Mouse (Mus musculus): ENCODE data around the gene Lipe. TPM values are rescaled to one million over a fixed set of nuclear protein-coding genes. Genes with fewer than 3 reads are reported as not detected.

Lipe gene
- polyA plus RNA-seq, 1 experiment: 254 TPM

DNA sequence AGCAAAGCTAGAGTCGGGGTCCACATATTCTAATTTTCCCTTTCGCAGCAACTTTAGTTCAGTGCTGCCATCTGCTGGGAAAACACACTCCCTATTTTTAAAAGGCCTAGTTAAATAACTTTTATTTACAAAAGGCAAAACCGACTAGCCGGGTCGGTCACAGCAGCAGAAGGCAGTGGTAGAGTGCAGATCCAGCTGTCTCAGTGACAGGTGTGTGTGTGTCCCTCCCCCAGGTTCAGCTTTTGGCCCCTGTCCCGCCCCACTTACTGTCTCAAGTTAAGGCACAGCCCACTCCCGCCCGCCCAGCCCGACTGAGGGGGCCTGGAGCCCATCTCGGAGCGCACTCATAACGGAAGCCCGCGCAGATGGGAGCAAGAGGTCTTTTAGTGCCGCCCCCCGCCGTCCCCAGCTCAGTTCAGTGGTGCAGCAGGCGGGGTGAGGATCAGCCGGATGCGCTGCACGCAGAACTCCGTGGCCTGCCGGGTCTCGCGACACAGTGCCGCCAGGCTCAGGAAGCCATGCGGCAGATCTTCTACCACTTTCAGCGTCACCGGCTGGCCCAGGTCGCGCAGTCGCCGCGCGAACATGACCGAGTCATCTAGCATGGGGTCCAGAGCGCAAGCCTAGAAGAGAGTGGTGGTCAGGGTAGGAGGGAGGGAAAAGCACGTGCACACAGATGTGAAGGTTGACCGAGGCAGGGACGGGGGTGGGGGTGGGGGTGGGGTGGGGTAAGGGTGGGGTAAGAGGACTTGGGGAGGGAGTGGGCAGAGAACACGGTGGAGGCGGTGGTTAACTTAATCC, 18.8 kb downstream of the Lipe start:
- no peak for TF ChIP-seq POLR2A (IDR thresholded peaks at IDR 0.05; ENCODE audit: control insufficient read depth, low read depth, low read length)
- no peak for TF ChIP-seq CTCF (IDR thresholded peaks at IDR 0.05; ENCODE audit: control insufficient read depth, insufficient read depth, insufficient replicate concordance, low read depth, low read length)
- H3K4me3 ChIP-seq (ENCODE audit: control insufficient read depth, low read depth, low read length): peak overlapping the region; percentile 36
- peaks cover 25% of the 10 kb centered on the region for H3K4me1 ChIP-seq (ENCODE audit: control insufficient read depth, insufficient read depth, low read length)
- H3K27me3 ChIP-seq (ENCODE audit: control insufficient read depth, insufficient read depth, low read length): no peaks in the 10 kb centered on the region
- no peaks in the 10 kb centered on the region; the same call in 1 of the 2 replicates for H3K36me3 ChIP-seq (ENCODE audit: control insufficient read depth, insufficient read depth, low read length)
- H3K27ac ChIP-seq (ENCODE audit: control insufficient read depth, insufficient read depth, low read depth, low read length): no peak overlapping the region

DNA sequence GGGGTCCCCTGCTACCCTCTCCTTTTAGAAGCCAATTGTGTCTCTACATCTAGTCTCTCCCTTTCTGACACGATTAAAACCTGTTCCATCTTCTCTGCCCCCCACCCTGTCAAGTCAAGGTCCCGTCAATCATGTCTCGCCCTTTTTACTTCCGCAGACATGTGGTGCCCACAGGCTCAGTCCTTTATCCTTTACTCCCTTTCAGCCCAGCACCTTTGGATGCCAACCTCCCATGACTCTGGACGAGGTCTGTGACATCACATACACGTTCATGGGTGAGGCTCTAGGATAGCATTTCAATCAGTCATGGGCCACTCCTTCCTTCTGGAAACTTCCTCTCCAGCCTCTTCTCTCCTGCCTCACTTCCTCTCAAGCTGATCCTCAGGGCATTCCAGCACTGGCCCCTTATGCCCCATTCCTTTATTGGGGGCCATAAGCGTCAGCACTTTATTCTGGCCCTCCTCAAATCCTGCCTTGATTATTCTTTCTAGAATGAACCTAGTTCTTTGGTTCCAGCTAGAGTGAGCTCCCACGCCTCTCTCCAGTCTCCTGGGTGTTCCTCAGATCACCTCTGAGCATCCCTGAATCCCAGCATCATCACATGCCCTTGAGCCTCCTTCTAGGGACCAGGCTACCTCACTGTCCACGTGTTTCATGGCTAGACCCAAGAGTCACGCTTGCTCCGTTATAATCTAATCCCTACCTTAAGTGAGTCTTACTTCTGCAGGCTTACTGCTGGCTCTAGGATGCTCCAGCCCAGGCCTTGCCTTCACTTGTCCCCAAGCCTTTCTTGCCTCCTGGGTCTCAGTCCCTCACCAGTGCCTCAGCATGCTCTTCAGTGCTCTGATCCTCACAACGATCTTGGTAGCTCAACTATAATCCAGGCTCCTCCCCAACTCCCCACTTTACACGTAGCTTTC, 20.1 kb downstream of the Lipe start:
- Histone ChIP-seq H3K27me3 (ENCODE audit: control insufficient read depth, insufficient read depth, low read length) (no peaks in the 10 kb centered on the region), H3K36me3 (ENCODE audit: control insufficient read depth, insufficient read depth, low read length) (no peaks in the 10 kb centered on the region; the same call in 1 of the 2 replicates), H3K27ac (ENCODE audit: control insufficient read depth, insufficient read depth, low read depth, low read length) (no peak overlapping the region), H3K4me1 (ENCODE audit: control insufficient read depth, insufficient read depth, low read length) (peaks cover 25% of the 10 kb centered on the region), H3K4me3 (ENCODE audit: control insufficient read depth, low read depth, low read length) (no peak overlapping the region)
- TF ChIP-seq CTCF (IDR thresholded peaks at IDR 0.05; ENCODE audit: control insufficient read depth, insufficient read depth, insufficient replicate concordance, low read depth, low read length): no peak
- no peak for TF ChIP-seq POLR2A (IDR thresholded peaks at IDR 0.05; ENCODE audit: control insufficient read depth, low read depth, low read length)

GRCm38 (mm10) chr7:25377100-25377700, 21.3 kb downstream of the Lipe start:
- Histone ChIP-seq H3K27ac (ENCODE audit: control insufficient read depth, insufficient read depth, low read depth, low read length) (no peak overlapping the region), H3K4me1 (ENCODE audit: control insufficient read depth, insufficient read depth, low read length) (peaks cover 25% of the 10 kb centered on the region), H3K36me3 (ENCODE audit: control insufficient read depth, insufficient read depth, low read length) (no peaks in the 10 kb centered on the region), H3K27me3 (ENCODE audit: control insufficient read depth, insufficient read depth, low read length) (no peaks in the 10 kb centered on the region), H3K4me3 (ENCODE audit: control insufficient read depth, low read depth, low read length) (peak overlapping the region; percentile 58)
- no peak for TF ChIP-seq CTCF (IDR thresholded peaks at IDR 0.05; ENCODE audit: control insufficient read depth, insufficient read depth, insufficient replicate concordance, low read depth, low read length)
- TF ChIP-seq POLR2A (IDR thresholded peaks at IDR 0.05; ENCODE audit: control insufficient read depth, low read depth, low read length): no peak

DNA sequence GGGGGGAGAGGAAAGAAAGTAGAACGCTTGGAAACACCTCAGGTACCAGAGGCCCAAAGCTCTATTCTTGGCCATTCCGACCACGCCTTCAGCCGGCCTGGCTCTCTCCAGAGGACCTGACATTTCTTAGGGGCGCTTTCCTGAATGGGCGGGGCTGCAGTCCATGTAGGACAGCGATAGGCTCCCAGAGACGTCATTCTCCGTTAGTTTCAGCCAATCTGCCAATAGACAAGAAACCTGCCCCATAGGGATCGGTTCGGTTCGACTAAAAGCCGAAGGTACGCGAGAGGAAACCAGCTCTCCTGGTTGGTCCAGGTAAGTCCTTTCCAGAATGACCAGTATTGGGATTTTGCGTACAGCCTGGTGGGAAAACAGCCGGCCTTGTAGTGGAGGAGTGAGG, 22.0 kb downstream of the Lipe start:
- no peak for TF ChIP-seq POLR2A (IDR thresholded peaks at IDR 0.05; ENCODE audit: control insufficient read depth, low read depth, low read length)
- no peak for TF ChIP-seq CTCF (IDR thresholded peaks at IDR 0.05; ENCODE audit: control insufficient read depth, insufficient read depth, insufficient replicate concordance, low read depth, low read length)
- H3K27me3 ChIP-seq (ENCODE audit: control insufficient read depth, insufficient read depth, low read length): no peaks in the 10 kb centered on the region
- H3K27ac ChIP-seq (ENCODE audit: control insufficient read depth, insufficient read depth, low read depth, low read length): no peak overlapping the region

GRCm38 (mm10) chr7:25372441-25372840, 26.1 kb downstream of the Lipe start:
- H3K27me3 ChIP-seq (ENCODE audit: control insufficient read depth, insufficient read depth, low read length): no peaks in the 10 kb centered on the region

More for the DNA sequence above, 22.0 kb downstream of the Lipe start:
- H3K36me3 ChIP-seq (ENCODE audit: control insufficient read depth, insufficient read depth, low read length): no peaks in the 10 kb centered on the region
- peaks cover 25% of the 10 kb centered on the region for H3K4me1 ChIP-seq (ENCODE audit: control insufficient read depth, insufficient read depth, low read length)
- peak overlapping the region; percentile 58 for H3K4me3 ChIP-seq (ENCODE audit: control insufficient read depth, low read depth, low read length)

GRCm38 (mm10) chr7:25369058-25369749, 29.3 kb downstream of the Lipe start, which contains the start of gene Cnfn:
Gene Cnfn, minus strand, starts transcription at chr7:25369724.
- Histone ChIP-seq H3K4me3 (ENCODE audit: control insufficient read depth, low read depth, low read length) (no peak within 1 kb of the TSS), H3K4me1 (ENCODE audit: control insufficient read depth, insufficient read depth, low read length) (no peaks in the 10 kb centered on the region; the same call in 1 of the 2 replicates), H3K27me3 (ENCODE audit: control insufficient read depth, insufficient read depth, low read length) (no peaks in the 10 kb centered on the region), H3K27ac (ENCODE audit: control insufficient read depth, insufficient read depth, low read depth, low read length) (no peak within 1 kb of the TSS), H3K36me3 (ENCODE audit: control insufficient read depth, insufficient read depth, low read length) (no peaks in the 10 kb centered on the region)
- TF ChIP-seq CTCF (IDR thresholded peaks at IDR 0.05; ENCODE audit: control insufficient read depth, insufficient read depth, insufficient replicate concordance, low read depth, low read length) (no peak), POLR2A (IDR thresholded peaks at IDR 0.05; ENCODE audit: control insufficient read depth, low read depth, low read length) (no peak)

More at GRCm38 (mm10) chr7:25372441-25372840, 26.1 kb downstream of the Lipe start:
- no peaks in the 10 kb centered on the region for H3K36me3 ChIP-seq (ENCODE audit: control insufficient read depth, insufficient read depth, low read length)
- no peak overlapping the region for H3K27ac ChIP-seq (ENCODE audit: control insufficient read depth, insufficient read depth, low read depth, low read length)
- no peak for TF ChIP-seq POLR2A (IDR thresholded peaks at IDR 0.05; ENCODE audit: control insufficient read depth, low read depth, low read length)
- no peak for TF ChIP-seq CTCF (IDR thresholded peaks at IDR 0.05; ENCODE audit: control insufficient read depth, insufficient read depth, insufficient replicate concordance, low read depth, low read length)
- peaks cover 13% of the 10 kb centered on the region for H3K4me1 ChIP-seq (ENCODE audit: control insufficient read depth, insufficient read depth, low read length)
- H3K4me3 ChIP-seq (ENCODE audit: control insufficient read depth, low read depth, low read length): no peak overlapping the region
